Mouse (Mus musculus): ENCODE measurements around the gene Mthfd1l. TPM values are rescaled to one million over a fixed set of nuclear protein-coding genes. Genes with fewer than 3 reads are reported as not detected.

The Mthfd1l gene
- total RNA-seq, 2 experiments from 2014 or later: 0.42 to 0.48 TPM

- Histone ChIP-seq H3K27ac (peak overlapping the region; percentile 48; the same call in 1 of the 2 replicates), H3K4me3 (no peak overlapping the region)
- intact Hi-C loops (cut with DNase I): no loop called here
- peak; percentile 68 for DNase-seq
- TF ChIP-seq CTCF (IDR thresholded peaks at IDR 0.05): no peak
Observed at GRCm38 (mm10) chr10:4028851-4029442, 56.0 kb downstream of the Mthfd1l start.

GRCm38 (mm10) chr10:4033761-4034160 is 60.8 kb downstream of the Mthfd1l start:
- intact Hi-C loops (cut with DNase I): no loop called here
- no peak overlapping the region for H3K4me3 ChIP-seq
- no peak overlapping the region for H3K27ac ChIP-seq
- DNase-seq: no peak
- TF ChIP-seq CTCF (IDR thresholded peaks at IDR 0.05): no peak

- intact Hi-C loops (cut with DNase I): no loop called here
Observed at GRCm38 (mm10) chr10:4036476-4036875, 63.6 kb downstream of the Mthfd1l start.

GRCm38 (mm10) chr10:4037066-4037465 is 64.1 kb downstream of the Mthfd1l start:
- no peak overlapping the region for H3K27ac ChIP-seq
- no peak for DNase-seq
- TF ChIP-seq CTCF (IDR thresholded peaks at IDR 0.05): peak; percentile 55
- H3K4me3 ChIP-seq: no peak overlapping the region
- intact Hi-C loops (cut with DNase I): no loop called here

More at GRCm38 (mm10) chr10:4036476-4036875, 63.6 kb downstream of the Mthfd1l start:
- Histone ChIP-seq H3K4me3 (no peak overlapping the region), H3K27ac (no peak overlapping the region)
- no peak for DNase-seq
- TF ChIP-seq CTCF (IDR thresholded peaks at IDR 0.05): no peak

GRCm38 (mm10) chr10:4038576-4038975 is 65.7 kb downstream of the Mthfd1l start:
- intact Hi-C loops (cut with DNase I): no loop called here
- H3K4me3 ChIP-seq: no peak overlapping the region
- TF ChIP-seq CTCF (IDR thresholded peaks at IDR 0.05): no peak
- no peak for DNase-seq
- H3K27ac ChIP-seq: no peak overlapping the region

GRCm38 (mm10) chr10:4041691-4042090 is 68.8 kb downstream of the Mthfd1l start:
- Histone ChIP-seq H3K27ac (no peak overlapping the region), H3K4me3 (peak overlapping the region; percentile 44)
- TF ChIP-seq CTCF (IDR thresholded peaks at IDR 0.05): peak; percentile 73
- intact Hi-C loops (cut with DNase I): loop anchor here (1.0 kb wide), 1 partner anchor 300 kb away; no protein-coding TSS in a partner anchor
- peak; percentile 70 for DNase-seq

GRCm38 (mm10) chr10:4044421-4044820 is 71.5 kb downstream of the Mthfd1l start:
- Histone ChIP-seq H3K27ac (peak overlapping the region; percentile 58; the same call in 1 of the 2 replicates), H3K4me3 (no peak overlapping the region)
- DNase-seq: no peak
- intact Hi-C loops (cut with DNase I): no loop called here
- TF ChIP-seq CTCF (IDR thresholded peaks at IDR 0.05): peak; percentile 18; the same call in 1 of the 2 replicates

- H3K27ac ChIP-seq: peak overlapping the region; percentile 62
Observed at GRCm38 (mm10) chr10:4046496-4046895, 73.6 kb downstream of the Mthfd1l start.

GRCm38 (mm10) chr10:4047666-4048065 is 74.7 kb downstream of the Mthfd1l start:
- DNase-seq: no peak
- Histone ChIP-seq H3K4me3 (no peak overlapping the region), H3K27ac (peak overlapping the region; percentile 62; the same call in 1 of the 2 replicates)
- intact Hi-C loops (cut with DNase I): no loop called here
- no peak for TF ChIP-seq CTCF (IDR thresholded peaks at IDR 0.05)

More at GRCm38 (mm10) chr10:4046496-4046895, 73.6 kb downstream of the Mthfd1l start:
- peak overlapping the region; percentile 36 for H3K4me3 ChIP-seq
- intact Hi-C loops (cut with DNase I): no loop called here
- DNase-seq: peak; percentile 29
- TF ChIP-seq CTCF (IDR thresholded peaks at IDR 0.05): no peak

- intact Hi-C loops (cut with DNase I): no loop called here
- H3K4me3 ChIP-seq: no peak overlapping the region
- DNase-seq: peak; percentile 53
- H3K27ac ChIP-seq: no peak overlapping the region; the same call in 1 of the 2 replicates
- no peak for TF ChIP-seq CTCF (IDR thresholded peaks at IDR 0.05)
Observed at GRCm38 (mm10) chr10:4050236-4050635, 77.3 kb downstream of the Mthfd1l start.

GRCm38 (mm10) chr10:4052711-4053110 is 79.8 kb downstream of the Mthfd1l start:
- Histone ChIP-seq H3K27ac (no peak overlapping the region), H3K4me3 (no peak overlapping the region)
- TF ChIP-seq CTCF (IDR thresholded peaks at IDR 0.05): no peak
- intact Hi-C loops (cut with DNase I): no loop called here
- DNase-seq: no peak

- H3K27ac ChIP-seq: peak overlapping the region; percentile 61
- no peak for TF ChIP-seq CTCF (IDR thresholded peaks at IDR 0.05)
Observed at GRCm38 (mm10) chr10:4053278-4054061, 80.6 kb downstream of the Mthfd1l start.

GRCm38 (mm10) chr10:4054589-4054988 is 81.7 kb downstream of the Mthfd1l start:
- no peak overlapping the region; the same call in 1 of the 2 replicates for H3K27ac ChIP-seq
- intact Hi-C loops (cut with DNase I): no loop called here
- H3K4me3 ChIP-seq: no peak overlapping the region
- DNase-seq: no peak
- TF ChIP-seq CTCF (IDR thresholded peaks at IDR 0.05): no peak

More at GRCm38 (mm10) chr10:4053278-4054061, 80.6 kb downstream of the Mthfd1l start:
- peak overlapping the region; percentile 25; the same call in 1 of the 2 replicates for H3K4me3 ChIP-seq
- intact Hi-C loops (cut with DNase I): no loop called here
- DNase-seq: peak; percentile 36

Data from gastrocnemius, adult 2 months (tissue).